Mouse (Mus musculus): Measurements from ENCODE around the gene Bcas1.
A peak's percentile ranks its signal among the peaks of the same experiment; 100 is the strongest.

The Bcas1 gene

DNA sequence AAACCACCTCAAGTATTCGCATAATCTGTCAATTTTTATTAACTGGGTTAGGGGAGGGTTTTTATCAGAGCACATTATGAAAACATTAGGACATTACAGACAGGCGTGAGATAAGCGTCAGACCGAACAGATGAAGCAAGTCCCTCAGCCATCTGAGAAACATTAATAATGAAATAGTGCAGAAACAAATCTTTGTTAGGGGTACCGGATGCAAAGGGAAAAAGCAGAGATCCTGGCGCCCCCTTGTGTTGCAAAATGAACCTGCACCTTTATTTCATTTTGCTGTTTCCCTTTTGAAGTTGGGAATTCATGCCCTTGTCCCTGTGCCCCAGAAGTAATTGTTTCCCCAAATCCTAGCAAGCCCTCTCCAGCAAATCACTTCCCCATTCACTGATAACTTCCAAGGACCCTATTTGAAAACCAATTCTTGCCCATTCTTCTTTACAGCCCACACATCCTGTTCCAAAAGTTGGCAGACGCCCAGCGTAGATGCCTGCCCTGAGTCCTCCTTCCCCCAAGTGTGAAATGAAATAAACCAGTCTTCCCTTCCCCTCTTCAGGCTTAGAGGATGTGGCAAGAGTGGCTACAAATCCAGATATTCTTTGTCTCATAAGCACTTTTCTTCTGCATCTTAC lies 80.4 kb downstream of the Bcas1 start:
- DNase-seq (ENCODE audit: low spot score): peak; percentile 81

DNA sequence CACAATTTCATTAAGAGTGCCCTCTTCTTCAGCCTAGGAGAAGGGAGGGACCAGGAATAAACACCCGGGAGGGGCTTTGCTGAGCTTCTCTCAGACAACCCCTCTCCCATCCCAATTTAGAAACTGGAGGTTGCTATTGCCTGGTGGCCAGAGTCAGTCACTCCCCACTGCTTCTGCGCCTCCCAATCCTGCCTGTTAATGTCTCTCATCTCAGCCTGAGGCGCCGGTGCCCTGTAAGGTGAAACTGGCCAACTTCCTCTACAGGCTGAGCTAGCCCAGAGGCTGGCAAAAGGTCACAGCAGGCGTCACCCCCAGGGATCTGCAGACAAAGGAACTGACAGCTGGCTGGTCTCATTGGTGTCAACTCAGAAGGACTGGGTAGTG lies 82.2 kb downstream of the Bcas1 start:
- peak; percentile 47 for DNase-seq (ENCODE audit: low spot score)

DNA sequence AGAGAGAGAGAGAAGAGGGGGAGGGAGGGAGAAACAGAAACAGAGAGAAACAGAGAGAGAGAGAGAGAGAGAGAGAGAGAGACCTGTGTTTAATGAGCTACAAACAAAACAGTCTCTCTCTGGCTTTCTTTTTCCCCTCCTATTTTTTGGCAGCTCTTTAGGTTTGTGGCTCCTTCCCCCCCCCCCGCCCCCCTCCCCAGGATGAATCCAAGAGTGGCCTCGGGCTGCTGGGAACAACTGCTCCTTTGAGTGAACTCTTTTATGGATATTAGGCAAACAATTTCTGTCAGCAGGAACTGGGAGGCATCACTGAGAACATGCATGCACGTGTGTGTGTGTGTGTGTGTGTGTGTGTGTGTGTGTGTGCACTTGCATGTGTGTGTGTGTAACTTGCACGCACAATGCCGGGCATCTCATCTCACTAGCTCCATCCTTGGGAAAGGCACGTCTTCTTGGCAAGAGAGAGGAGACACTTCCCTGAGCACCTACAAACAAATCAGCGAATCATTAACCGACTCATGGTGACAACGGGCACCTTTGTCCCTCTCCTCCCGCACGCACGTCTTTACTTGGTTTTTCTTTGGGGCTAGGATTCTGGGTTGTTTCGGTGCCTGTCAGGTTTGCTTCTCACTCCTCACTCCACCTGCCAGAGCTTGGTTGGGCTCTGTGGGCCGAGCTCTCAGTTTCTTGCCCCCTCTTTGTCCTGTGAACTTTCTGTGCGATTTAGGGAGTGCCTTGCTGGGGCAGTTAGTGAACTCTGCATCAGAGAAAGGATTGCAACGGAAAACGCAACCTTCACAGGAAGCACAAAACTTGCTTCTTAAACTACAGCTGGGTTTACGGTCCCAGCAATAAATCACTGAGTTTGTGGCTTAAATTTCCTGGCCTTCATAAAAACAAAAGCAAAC lies 82.9 kb downstream of the Bcas1 start:
- peak; percentile 35 for DNase-seq (ENCODE audit: low spot score)

DNA sequence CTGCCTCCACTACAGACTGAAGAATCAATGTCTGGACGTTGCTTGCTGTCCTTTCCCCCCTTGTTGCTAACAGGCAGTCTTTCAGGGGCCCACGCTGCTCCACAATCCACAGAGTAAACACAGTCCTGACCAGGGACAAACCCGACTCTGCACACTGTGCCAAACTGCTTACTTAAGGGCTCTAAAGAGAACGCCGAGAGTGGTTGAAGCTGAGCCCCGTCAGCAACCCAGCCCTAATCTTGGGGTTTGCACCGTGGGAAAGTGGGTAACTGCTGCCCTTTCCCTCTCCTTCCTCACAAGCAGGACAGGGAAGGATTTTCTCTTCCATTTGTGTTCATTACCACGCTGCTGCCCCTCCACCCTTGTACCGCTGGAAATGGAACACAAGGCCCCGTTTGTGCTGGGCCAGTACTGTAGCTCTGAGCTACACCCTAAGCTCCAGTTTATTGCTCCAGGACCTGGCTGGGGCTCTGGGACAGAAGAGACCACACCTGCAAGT lies 83.8 kb downstream of the Bcas1 start:
- peak; percentile 75 for DNase-seq (ENCODE audit: low spot score)

DNA sequence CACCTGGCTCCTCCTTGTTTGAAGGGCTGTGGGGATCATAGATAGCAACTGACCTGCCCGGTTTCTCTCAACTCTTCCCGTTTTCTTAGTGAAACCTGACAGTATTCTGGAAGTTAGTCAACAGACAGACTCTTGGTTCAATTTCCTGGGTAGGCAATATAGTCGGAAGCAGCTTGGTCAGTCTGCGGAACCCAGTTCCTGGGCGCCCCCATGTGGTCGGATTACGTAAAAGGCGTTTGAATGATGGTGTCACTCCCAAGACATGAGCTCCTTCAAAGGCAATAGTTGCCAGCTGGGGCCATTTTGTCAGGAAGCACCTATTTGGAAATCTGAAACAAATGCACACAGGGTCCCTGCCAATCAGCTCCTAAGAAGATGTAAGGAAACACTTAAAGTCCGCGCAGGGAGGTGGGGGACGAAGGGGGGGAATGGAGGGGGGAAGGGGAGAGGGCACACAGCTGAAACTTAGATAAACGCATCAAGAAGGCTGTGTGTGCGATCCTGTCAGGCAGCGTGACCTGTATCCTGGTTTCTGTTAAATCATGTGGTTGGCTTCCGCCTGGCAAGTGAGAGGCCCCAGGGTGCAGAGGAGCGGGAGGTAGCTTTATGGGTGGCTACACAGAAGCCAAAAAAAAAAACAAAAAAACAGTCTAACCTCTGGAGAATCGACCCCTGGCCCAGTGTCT lies 84.4 kb downstream of the Bcas1 start:
- DNase-seq (ENCODE audit: low spot score): peak; percentile 85

DNA sequence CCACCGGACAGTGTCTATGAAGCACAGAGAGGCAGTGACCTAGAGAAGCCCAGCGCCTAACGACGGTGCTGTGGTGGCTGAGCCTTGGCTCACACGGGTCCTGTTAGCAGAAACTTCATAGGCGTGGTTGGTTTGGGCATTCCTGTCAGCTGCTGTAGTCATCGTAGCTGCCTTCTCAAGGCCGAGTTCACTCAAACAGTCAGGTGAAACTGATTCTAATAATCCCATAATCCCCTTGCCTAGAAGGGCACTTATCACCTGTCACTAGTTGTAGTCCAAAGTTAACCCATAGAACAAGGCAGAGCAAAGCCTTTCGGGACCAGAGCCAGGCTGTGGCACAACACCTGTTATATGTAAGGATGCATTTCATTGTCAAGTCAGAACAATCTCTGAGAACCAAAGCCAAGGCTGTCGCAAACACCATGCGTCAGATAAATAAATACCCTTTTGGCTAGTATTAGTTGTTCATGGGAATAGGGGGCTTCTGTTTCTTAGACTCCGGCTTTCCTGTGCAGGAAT lies 85.3 kb downstream of the Bcas1 start:
- no peak for DNase-seq (ENCODE audit: low spot score)

DNA sequence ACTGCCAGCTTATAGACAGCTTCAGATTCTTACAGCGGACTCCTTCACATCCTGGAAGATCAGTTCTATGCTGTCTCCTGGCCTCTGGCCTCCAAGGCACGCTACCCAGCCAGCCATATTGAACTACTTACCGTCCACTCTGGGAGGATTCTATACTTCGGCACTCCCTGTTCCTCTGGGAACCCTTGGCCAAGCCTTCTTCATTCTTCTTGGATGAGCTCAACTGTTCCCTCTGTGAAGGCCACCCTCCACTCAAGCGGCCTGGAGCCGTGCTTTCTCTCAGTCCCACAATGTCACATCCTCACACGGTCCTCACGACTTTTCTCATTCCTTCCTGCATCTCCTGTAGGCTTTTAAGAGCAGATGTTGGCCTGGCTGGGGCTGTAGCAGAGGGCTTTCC lies 86.5 kb downstream of the Bcas1 start:
- DNase-seq (ENCODE audit: low spot score): no peak

DNA sequence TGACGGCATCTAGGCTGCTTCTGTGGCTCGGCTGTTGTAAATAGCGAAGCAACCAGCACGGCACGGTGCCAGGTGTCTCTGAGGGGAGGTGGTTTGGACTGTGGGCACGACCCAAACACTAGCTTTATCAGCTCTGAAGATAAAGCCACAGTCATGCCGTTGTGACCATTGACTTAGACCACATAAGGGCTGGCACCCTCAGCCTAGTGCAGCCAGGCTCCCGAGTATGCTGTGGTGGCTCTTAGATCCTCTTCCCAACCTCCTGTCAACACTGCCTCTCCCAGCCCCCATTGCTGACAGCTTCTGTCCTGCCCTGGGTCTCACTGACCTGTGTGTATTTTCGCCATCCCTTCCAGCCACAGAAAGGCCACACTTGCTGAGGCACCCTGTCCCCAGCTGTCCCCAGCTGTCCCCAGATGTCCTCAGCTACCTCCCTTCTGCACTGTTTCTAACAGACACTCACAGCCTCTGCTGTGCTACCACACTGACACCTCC lies 91.3 kb downstream of the Bcas1 start:
- no peak for DNase-seq (ENCODE audit: low spot score)

DNA sequence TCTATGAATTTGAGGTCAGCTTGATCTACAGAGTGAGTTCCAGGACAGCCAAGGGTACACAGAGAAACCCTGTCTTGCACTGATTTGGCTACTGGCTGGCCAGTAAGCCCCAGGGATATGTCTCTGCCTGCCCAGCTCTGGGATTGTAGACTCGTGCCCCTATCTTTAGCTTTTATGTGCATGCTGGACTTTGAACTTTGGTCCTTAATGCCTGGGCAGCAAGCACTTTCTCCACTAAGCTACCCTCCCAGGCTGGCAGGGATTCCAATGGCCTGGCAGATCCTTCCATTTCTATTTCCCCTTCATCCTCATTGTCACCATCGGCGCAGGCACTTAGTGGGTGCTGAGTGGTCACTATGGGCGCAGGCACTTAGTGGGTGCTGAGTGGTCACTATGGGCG lies 92.5 kb downstream of the Bcas1 start:
- no peak for DNase-seq (ENCODE audit: low spot score)

DNA sequence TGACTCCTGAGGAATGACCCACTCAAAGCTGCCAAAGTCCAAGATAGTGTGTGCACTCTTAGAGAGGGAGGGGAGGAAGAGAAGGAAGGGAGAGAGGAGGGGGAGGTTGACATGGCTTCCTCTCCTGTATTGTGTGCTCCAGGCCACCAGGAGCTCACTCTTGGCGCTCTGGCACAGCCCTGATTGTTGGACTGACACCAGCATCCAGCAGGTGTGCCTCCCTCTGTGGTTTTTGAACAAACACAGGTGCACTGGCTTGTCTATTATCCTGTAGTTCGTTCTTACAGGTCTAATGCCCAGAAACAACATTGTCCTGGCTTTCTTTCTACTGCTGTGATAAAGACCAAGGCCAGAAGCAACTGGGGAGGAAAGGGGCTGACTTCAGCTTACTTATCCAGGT lies 95.8 kb downstream of the Bcas1 start:
- DNase-seq (ENCODE audit: low spot score): no peak

DNA sequence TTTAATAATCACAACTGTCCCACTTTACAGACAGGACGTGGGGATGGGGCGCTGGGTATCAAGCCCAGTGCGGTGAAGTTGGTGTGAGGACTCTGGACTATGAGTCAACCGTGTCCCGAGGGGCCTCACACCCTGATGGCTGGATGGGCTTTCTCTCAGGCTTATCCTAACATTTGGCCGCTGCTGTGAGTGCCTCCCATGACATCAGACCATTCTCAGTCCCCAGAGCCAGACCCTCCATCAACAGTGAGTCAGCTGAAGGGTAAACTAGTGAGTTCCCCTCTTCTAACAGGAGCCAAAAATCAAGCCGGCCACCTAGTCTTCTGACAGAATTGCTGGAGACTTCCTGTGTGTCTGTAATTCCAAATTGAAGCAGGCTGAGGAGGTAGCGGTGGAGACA lies 97.2 kb downstream of the Bcas1 start:
- DNase-seq (ENCODE audit: low spot score): no peak

DNA sequence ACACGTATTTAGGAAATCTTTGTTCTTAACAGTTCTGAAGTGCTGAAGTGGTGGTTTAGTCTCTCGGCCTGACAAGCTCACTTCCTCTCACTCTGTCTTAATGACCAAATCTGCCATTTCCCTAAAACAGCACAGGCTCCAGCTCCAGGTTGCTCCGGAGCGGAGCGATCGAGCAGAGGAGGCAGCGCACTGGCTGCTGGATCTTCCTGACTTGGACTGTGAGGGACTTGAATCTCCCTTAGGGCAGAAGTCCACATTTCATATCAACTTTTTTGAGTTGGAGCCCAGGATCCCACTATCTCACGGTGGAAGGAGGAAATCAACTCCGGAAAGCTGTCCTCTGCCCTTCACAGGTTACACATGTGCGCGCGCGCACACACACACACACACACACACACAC lies 97.7 kb downstream of the Bcas1 start:
- peak; percentile 33 for DNase-seq (ENCODE audit: low spot score)

DNA sequence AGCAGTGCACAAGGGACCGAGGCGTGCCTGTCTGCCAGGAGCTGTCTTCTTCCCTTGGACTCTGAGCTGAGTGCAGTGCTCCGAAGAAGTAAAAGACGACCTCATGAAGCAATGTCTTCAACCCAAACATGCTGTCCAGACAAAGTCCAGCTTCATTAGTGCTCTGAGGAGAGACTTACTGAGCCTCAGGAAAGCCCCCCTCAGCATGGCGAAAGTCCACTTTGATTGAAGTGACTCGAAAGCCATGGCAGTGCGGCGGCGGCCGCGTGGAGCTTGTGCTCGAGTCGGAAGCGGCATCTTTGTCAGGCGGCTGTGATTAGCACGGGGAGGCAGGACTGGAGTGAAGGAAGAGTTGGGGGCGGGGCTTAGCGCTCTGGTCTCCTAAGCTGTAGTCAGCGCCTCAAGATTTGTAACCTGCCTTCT lies 103.7 kb downstream of the Bcas1 start:
- DNase-seq (ENCODE audit: low spot score): no peak

DNA sequence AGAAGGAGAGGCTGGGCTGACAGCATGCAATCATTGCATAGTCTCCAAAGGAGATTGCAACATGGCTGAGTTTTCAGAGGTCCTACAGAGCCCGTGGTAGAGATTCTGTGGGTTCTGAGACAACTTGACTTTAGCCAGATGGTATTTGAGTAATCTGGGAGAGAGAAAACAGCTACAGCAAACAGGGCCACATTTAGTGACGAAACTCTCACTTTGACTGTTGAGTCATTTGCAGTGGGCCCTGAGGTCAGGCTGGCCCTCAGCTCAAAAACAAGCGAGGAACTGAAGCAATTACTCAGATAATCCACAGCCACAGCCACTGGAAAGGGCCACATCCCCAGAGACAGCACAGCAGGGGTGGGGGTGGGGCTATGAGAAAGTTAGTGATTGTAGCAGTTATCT lies 105.6 kb downstream of the Bcas1 start:
- peak; percentile 70 for DNase-seq (ENCODE audit: low spot score)

DNA sequence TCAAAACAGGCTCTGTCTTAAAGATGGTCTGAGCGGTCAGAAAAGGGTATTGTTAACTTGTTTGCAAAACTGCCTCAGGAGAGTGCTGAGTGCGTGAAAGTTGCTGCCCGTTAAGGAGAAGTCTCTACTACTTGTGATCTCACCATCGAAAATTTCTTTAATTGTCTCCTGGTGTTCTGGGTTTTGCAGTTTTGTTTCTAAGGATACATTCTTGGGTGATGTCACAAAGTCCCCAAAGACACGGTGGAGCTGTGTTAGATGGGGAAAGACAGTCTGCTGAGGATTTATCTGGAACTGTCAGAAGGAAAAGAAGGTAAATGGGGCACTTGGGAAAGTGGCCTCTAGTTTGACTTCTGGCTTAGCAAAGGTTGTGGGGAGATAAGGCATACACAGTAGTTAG lies 106.1 kb downstream of the Bcas1 start:
- DNase-seq (ENCODE audit: low spot score): no peak

DNA sequence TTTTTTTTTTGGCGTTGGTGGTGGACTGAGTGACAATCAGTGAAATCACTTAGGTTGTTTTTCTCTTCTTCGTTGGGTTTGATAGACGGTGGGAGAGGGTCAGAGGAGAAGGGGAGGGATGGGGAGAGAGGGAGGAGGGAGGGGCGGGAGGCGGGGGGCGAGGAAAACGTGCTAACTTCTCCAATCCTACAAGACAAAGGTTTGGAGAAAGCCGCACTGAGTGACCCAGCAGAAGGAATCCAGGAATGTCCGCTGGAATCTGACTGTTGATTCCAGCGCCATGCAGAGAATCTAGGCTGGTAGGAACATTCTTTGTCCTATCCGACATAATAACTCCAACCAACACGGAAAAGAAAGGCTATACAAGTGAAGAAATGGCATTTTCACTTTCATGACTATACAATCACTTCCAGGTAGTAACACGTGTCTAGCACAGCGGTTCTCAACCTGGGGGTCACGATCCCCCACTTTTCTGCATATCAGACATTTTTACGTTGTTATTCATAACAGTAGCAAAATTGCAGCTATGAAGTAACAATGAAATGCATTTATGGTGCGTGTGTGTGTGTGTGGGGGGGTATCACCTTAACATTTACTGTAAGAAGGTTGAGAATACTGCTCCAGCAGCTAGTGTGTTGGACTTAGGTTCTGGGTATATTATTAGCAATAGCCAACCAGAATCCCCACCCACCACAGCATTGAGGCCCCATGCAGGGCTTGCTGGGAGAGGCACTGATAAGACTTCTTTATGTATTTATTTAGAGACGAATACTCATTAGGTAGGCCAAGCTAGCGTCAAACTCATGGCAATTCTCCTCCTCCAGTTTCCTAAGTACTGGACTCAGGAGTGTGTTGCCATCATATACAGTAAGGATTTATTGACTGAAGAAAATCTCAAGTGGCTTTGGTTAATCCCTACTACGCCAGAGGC lies 107.8 kb downstream of the Bcas1 start:
- no peak for DNase-seq (ENCODE audit: low spot score)

DNA sequence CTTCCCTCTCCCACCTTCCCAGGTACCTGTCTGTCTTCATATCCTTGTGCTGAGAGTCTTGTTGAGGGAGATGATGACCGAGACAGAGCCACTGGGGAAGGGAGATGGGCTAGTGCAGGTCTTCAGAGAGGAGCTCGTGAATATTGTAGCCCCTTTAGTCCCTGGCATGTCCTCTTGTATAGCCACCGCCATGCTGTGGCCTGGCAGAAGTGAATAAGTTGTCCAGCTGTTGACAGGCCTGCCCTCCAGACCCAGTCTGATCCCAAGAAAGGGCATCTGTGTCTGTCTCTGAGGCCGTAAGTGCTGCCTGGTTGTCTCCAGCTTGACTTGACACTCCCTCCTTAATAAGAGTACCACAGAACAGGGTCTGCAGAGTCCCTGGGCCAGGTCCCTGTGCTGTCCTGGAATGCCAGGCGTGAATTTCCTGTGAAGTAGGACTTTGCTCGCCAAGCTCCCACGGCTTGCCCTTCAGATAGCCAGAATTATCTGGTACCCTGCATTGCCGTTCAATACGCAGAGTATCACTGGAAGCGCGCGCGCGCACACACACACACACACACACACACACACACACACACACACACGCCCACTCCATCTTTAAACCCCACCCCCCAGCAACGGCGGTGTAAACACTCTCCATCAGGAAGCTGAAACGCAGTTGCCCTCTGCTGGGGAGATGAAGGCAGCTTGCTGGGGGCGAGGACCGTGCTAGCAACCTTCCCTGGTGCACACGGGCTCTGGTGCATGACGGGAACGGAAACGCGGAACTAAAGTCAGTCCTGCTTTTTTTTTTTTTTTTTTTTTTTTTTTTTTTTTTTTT lies 108.7 kb downstream of the Bcas1 start:
- no peak for DNase-seq (ENCODE audit: low spot score)

DNA sequence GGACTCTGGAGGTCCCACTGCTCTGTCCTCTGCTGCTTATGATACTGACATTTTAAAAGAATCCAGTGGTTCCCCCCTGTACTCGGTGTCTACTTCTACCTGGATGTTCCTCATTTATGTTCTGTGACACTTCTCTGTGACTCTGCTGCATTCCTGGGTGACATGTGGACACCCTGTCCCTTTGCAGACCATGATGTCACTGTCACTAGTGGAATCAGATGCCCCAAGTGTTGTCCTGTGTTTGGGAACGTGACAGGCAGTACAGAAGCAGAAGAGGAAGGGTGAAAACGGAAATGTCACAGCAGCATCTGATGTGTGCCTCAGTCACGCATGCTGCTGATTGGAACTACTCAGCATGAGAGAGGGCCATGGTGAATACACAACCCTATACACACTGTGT lies 110.9 kb downstream of the Bcas1 start:
- DNase-seq (ENCODE audit: low spot score): no peak

DNA sequence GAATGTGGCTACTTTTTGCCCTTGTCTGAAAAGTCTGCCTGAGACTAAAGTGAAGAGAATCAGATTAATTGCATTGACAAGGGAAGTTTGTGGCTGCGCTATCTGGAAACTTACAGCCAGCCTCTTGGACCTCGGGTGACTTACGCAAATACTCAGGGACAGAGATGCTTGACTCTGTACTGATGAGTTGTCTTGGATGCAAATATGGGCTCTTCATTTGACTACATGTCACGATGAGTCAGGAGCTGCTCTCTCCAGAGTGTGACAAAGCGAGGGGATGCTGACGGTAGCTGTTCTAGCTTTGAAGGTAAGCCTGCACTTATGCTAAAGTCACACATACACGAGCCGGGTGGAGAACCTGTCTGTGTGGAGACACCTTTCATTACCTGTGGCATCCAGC lies 111.3 kb downstream of the Bcas1 start:
- no peak for DNase-seq (ENCODE audit: low spot score)

DNA sequence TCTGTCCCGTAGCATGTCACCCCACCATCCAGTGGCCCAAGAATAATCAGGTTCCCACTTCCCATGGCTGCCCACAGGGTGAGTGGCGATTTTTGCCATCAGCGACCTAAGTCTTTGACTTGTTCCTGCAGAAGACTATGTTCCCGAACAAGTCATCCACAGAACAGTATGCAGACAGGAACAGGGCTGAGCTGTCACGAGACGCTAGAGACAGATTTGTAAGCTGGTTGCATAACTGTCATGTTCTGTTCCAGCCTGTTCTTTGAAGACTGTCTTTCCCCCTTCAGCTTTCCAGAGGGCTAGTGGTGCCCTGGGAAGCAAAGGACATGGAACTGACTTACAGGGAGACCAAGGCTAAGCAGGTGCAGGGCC lies 116.7 kb downstream of the Bcas1 start:
- no peak for DNase-seq (ENCODE audit: low spot score)

Data from adipocyte (in vitro differentiated cells).